Mouse (Mus musculus) small intestine, adult 2 months (tissue): ENCODE results near the gene Ptprh.

ENCODE experiments used
- CTCF ChIP-seq: fragments of 200-500 bp; IDR thresholded peaks from 2 replicates; pipeline ENCODE4 v1.5.1; 2012; ENCODE audit warnings: low read depth, mild to moderate bottlenecking, control low read depth, inconsistent platforms, low read length, moderate library complexity, mixed read lengths; ENCODE audit not compliant: insufficient replicate concordance, insufficient read length; ENCODE audit errors: extremely low read depth
- POLR2A ChIP-seq: fragments of 200-500 bp; IDR thresholded peaks from 2 replicates; pipeline ENCODE4 v1.6.1; 2012; ENCODE audit warnings: low read depth, mild to moderate bottlenecking, control low read depth, inconsistent platforms, low read length, moderate library complexity

- TF ChIP-seq CTCF (no peak), POLR2A (no peak)
These were observed 62.5 kb downstream of the Ptprh start for GRCm38 (mm10) chr7:4541344-4541743.
